Mouse (Mus musculus) midbrain, embryonic 10.5 days (tissue): ENCODE results near the gene Drd1. TPM values are rescaled to one million over a fixed set of nuclear protein-coding genes. Genes with fewer than 3 reads are reported as not detected.

ENCODE experiments used
- DNase-seq: peaks from one replicate; pipeline ENCODE4 v3.0.0-alpha.2; 2017; ENCODE audit warnings: low spot score
- H3K27ac ChIP-seq: fragments of 300-500 bp; sonication (generic); replicated peaks from 2 replicates; pipeline ENCODE4 v1.5.1; 2016; ENCODE audit warnings: mild to moderate bottlenecking
- H3K27me3 ChIP-seq: fragments of 300-500 bp; sonication (generic); 2 replicates; pipeline ENCODE4 v1.6.1; 2016; ENCODE audit warnings: low read depth, mild to moderate bottlenecking; ENCODE audit not compliant: poor library complexity, severe bottlenecking
- H3K36me3 ChIP-seq: fragments of 300-500 bp; sonication (generic); 2 replicates; pipeline ENCODE4 v1.6.1; 2016; ENCODE audit warnings: mild to moderate bottlenecking, moderate library complexity
- H3K4me1 ChIP-seq: fragments of 300-500 bp; sonication (generic); 2 replicates; pipeline ENCODE4 v1.6.1; 2016
- H3K4me3 ChIP-seq: fragments of 300-500 bp; sonication (generic); 2 replicates; pipeline ENCODE4 v1.5.1; 2016; ENCODE audit warnings: mild to moderate bottlenecking, moderate library complexity
- H3K9me3 ChIP-seq: fragments of 300-500 bp; sonication (generic); replicated peaks from 2 replicates; pipeline ENCODE4 v1.6.1; 2016; ENCODE audit warnings: mild to moderate bottlenecking
- WGBS: fragments of 180-500 bp; shearing (Covaris S2); methylation state at CpG from one replicate; pipeline ENCODE4 v1.1.7; 2016; 5-methylcytosine and 5-hydroxymethylcytosine counted together
- polyA plus RNA-seq: library from polyadenylated mRNA; unstranded; fragments of >200 nt; fragmentation: Nextera tagmentation; extraction: Ambion mirVana; gene quantifications from 2 replicates; pipeline ENCODE4 v1.2.1, GENCODE M21; 2016

Gene Drd1
- polyA plus RNA-seq, 1 experiment from 2014 or later, result 0.26 TPM

DNA sequence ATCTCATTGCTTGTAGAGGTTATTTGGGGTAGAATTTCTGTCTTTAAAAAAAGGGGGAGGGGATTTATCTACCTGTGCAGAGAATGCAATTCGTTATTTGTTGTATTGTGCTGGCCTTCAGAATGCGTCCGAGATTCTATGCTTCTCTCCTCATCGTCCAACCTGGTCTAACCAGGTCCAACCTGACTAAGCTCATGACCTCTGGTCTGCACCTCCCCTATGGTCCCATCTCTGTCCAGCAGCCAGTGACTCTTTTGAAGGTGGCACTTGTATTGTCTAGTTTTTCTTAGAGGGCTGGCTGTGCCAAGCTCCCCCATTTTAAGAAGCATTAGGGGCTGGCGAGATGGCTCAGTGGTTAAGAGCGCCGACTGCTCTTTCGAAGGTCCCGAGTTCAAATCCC is 15.5 kb upstream of the Drd1 start:
- peaks cover 17% of the 10 kb centered on the region for H3K36me3 ChIP-seq
- no peak overlapping the region for H3K4me3 ChIP-seq
- 94% methylated on average over 9 of the region's 9 CpGs for WGBS
- no peak overlapping the region for H3K27ac ChIP-seq
- peaks cover 40% of the 10 kb centered on the region for H3K4me1 ChIP-seq
- H3K9me3 ChIP-seq, result no peaks in the 10 kb centered on the region
- peaks cover 17% of the 10 kb centered on the region for H3K27me3 ChIP-seq
- DNase-seq, result no peak

DNA sequence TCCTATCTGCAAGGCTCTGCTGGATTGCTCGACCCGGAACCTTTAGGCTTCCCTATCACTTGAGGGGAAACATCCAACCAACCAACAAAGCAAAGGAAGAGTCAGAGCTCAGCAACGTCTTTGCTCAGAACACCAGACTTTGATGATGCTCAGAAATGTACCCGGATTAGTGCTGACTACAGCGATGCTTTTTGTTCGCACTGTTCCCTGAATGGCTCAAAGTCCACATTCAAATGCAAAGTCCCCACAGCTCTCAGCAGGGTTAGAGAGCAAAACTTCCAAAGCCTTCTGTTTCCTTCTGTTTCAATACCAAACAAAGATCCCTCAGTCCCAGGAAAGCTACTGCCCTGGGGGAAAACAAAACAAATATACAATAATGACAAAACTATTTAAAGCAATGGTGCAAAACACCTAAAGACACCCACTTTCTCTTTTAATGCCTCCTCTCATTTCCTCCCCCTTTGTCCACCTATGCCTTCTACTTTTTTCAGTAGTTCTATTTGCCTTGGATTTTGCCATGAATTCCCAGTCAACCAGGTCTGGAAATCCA is 12.2 kb upstream of the Drd1 start:
- Histone ChIP-seq H3K27ac (peak overlapping the region; percentile 75), H3K9me3 (no peaks in the 10 kb centered on the region), H3K4me3 (0 out of 2 replicates have a peak overlapping the region, but pooled peaks have one; percentile 2), H3K4me1 (peaks cover 29% of the 10 kb centered on the region), H3K36me3 (no peaks in the 10 kb centered on the region), H3K27me3 (peaks cover 41% of the 10 kb centered on the region)
- WGBS, result 11% methylated on average over 6 of the region's 6 CpGs
- peak; percentile 43 for DNase-seq

DNA sequence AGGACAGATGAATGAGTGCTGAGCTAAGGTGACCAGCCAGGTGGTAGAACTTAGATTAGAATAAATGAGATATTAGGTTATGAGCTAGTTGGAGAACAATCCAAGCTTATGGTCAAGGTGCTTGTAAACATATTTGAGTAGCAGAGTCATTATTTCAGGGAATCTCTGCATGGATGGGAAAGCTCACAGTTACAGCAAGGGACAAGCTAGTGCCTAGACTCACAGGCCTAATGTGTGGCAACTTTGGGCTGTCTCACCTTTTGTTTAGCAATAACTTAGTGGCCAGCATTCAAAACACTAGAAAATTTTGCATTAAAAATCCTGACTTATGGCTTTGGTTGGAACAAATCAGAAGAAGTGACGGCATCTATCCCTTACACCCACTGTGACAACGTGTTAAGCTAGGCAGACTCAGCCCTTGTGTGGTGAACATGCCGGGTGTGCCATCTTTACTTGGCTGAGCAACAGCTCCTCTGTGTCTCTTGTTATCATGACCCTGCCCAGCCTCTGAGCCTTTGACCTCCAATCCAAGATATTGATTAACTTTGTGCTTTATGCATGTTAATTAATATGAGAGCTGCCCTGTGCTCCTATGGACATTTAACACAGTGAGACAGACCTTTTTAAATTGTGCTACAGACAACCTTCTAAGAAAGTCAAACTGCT is 10.7 kb upstream of the Drd1 start:
- no peak overlapping the region for H3K27ac ChIP-seq
- H3K4me3 ChIP-seq, result no peak overlapping the region
- WGBS, result 88% methylated on average over 3 of the region's 3 CpGs
- no peaks in the 10 kb centered on the region for H3K9me3 ChIP-seq
- peaks cover 20% of the 10 kb centered on the region for H3K4me1 ChIP-seq
- H3K36me3 ChIP-seq, result no peaks in the 10 kb centered on the region
- no peak for DNase-seq
- H3K27me3 ChIP-seq, result peaks cover 41% of the 10 kb centered on the region

GRCm38 (mm10) chr13:54063292-54063691 is 7.8 kb upstream of the Drd1 start:
- H3K27ac ChIP-seq, result no peak overlapping the region
- H3K9me3 ChIP-seq, result no peaks in the 10 kb centered on the region
- no peak for DNase-seq
- peaks cover 13% of the 10 kb centered on the region for H3K4me1 ChIP-seq
- H3K27me3 ChIP-seq, result peaks cover 33% of the 10 kb centered on the region
- H3K36me3 ChIP-seq, result no peaks in the 10 kb centered on the region
- H3K4me3 ChIP-seq, result no peak overlapping the region
- under 1% methylated on average over 3 of the region's 3 CpGs for WGBS

DNA sequence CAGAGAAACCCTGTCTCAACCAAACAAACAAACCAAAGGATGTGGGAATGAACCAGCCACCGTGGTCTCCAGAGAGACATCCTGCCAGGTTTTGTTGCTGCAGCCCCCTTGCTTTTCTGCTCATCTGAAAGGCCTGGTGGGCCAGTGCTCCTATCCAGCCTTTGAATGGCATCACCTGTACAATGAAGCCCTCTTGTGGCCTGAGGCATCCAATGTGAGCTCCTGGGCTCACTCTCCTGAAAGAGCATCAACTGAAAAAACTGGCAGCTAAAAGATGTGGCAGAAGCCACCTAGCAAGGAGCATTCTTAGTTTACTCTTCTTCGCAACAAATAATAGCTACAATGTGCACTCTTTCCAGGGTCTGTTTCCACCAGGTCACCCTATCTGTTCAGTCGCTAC is 6.6 kb upstream of the Drd1 start:
- no peak overlapping the region for H3K27ac ChIP-seq
- H3K4me1 ChIP-seq, result peaks cover under 1% of the 10 kb centered on the region; the same call in 1 of the 2 replicates
- DNase-seq, result no peak
- WGBS, result 91% methylated on average over 3 of the region's 3 CpGs
- H3K27me3 ChIP-seq, result peaks cover 39% of the 10 kb centered on the region
- H3K9me3 ChIP-seq, result no peaks in the 10 kb centered on the region
- H3K36me3 ChIP-seq, result no peaks in the 10 kb centered on the region
- H3K4me3 ChIP-seq, result no peak overlapping the region

GRCm38 (mm10) chr13:54054962-54055361 is 543 bp downstream of the Drd1 start:
- no peaks in the 10 kb centered on the region for H3K9me3 ChIP-seq
- peak overlapping the region; percentile 73 for H3K4me3 ChIP-seq
- peaks cover 30% of the 10 kb centered on the region for H3K4me1 ChIP-seq
- H3K36me3 ChIP-seq, result no peaks in the 10 kb centered on the region
- WGBS, result 1% methylated on average over 20 of the region's 20 CpGs
- peak overlapping the region; percentile 61; the same call in 1 of the 2 replicates for H3K27ac ChIP-seq
- DNase-seq, result peak; percentile 48
- peaks cover 56% of the 10 kb centered on the region for H3K27me3 ChIP-seq

DNA sequence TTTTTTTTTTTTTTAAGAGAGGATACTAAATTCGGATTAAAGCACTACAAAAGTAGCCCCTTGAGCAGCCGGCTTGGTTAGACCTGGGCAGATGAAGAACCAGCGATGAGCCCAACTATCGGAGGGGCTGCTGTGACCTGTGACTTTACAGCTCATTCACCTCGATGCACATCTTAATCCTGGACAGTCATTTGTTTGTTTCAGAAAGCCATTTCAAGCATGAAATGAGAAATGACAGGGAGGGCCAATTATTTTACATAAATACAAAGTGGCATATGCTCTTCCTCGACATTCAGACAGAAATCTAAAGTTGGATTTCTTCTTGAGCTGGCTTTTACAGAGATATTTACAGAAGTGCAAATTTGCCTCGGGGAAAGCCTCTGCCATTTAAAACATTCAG is 3.9 kb downstream of the Drd1 start:
- H3K9me3 ChIP-seq, result no peaks in the 10 kb centered on the region
- no peak overlapping the region for H3K27ac ChIP-seq
- peaks cover 35% of the 10 kb centered on the region for H3K4me1 ChIP-seq
- no peak overlapping the region for H3K4me3 ChIP-seq
- DNase-seq, result no peak
- no peaks in the 10 kb centered on the region for H3K36me3 ChIP-seq
- WGBS, result 47% methylated on average over 7 of the region's 7 CpGs
- peaks cover 40% of the 10 kb centered on the region for H3K27me3 ChIP-seq

- Histone ChIP-seq H3K27ac (no peak overlapping the region), H3K27me3 (peaks cover 15% of the 10 kb centered on the region), H3K4me1 (peaks cover 17% of the 10 kb centered on the region), H3K4me3 (no peak overlapping the region), H3K36me3 (no peaks in the 10 kb centered on the region), H3K9me3 (no peaks in the 10 kb centered on the region)
- DNase-seq, result no peak
- 79% methylated on average over 7 of the region's 7 CpGs for WGBS
Observed at GRCm38 (mm10) chr13:54048679-54049352, 6.7 kb downstream of the Drd1 start.

DNA sequence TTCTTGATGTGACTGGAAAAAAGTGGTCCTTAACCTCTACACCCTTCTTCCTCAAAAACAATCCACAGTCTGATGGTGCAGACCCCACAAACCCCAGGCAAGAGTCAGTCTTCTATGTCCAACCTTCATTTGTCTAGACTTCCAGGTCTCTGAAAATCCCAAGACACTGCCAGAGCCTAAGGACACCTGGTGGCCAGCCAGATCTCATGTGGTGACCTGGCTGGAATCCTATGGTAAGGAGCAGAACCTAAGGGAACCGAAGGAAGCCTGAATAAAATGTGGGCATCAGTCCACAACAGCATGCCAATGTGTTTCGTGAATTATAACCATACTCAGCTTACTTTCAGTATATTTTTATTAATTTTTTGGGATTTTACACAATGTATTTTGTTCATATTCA is 15.2 kb downstream of the Drd1 start:
- H3K4me1 ChIP-seq, result 0 out of 2 replicates have a peak, but pooled peaks cover 2% of the 10 kb centered on the region
- 89% methylated on average over 2 of the region's 2 CpGs for WGBS
- no peak for DNase-seq

GRCm38 (mm10) chr13:54037936-54038335 is 17.6 kb downstream of the Drd1 start:
- H3K9me3 ChIP-seq, result no peaks in the 10 kb centered on the region
- 0 out of 2 replicates have a peak, but pooled peaks cover 2% of the 10 kb centered on the region for H3K4me1 ChIP-seq
- no peak for DNase-seq
- no peak overlapping the region for H3K4me3 ChIP-seq
- no peak overlapping the region for H3K27ac ChIP-seq
- H3K36me3 ChIP-seq, result no peaks in the 10 kb centered on the region
- no peaks in the 10 kb centered on the region for H3K27me3 ChIP-seq
- WGBS, result 91% methylated on average over 4 of the region's 4 CpGs

More for the DNA sequence above, 15.2 kb downstream of the Drd1 start:
- Histone ChIP-seq H3K27ac (no peak overlapping the region), H3K27me3 (no peaks in the 10 kb centered on the region), H3K36me3 (no peaks in the 10 kb centered on the region), H3K4me3 (no peak overlapping the region), H3K9me3 (no peaks in the 10 kb centered on the region)

DNA sequence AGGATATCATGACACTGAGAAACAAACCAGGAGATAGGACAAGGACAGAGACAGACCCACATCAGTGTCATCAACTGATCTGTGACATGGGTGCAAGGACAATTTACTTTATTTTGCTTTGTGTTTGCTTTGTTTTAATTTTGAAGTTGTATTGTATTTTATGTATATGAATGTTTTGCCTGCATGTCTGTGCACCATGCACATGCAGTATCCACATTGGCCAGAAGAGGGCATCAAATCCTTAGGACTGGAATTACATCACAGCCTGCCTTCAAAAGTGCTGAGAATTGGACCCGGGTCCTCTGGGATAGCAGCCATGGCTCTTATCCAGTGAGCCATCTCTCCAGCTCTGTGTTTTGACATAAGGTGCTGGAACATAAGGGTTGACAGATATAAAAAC is 20.0 kb downstream of the Drd1 start:
- H3K4me1 ChIP-seq, result no peaks in the 10 kb centered on the region
- 74% methylated on average over 1 of the region's 1 CpGs for WGBS
- no peak for DNase-seq

DNA sequence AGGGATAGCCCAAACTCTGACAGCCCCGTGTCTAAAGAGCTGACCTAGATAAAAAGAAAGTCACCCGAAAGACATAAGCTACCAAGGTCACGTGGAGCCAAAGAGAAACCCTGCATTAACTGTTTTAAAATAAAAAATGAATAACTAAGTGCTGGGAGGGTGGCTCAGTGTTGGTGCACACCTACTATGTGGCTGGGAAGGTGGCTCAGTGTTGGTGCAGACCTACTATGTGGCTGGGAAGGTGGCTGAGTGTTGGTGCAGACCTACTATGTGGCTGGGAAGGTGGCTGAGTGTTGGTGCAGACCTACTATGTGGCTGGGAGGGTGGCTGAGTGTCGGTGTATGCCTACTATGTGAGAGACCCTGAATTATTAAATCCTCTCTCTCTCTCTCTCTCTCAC is 21.9 kb downstream of the Drd1 start:
- 92% methylated on average over 4 of the region's 4 CpGs for WGBS
- Histone ChIP-seq H3K4me1 (no peaks in the 10 kb centered on the region), H3K9me3 (no peaks in the 10 kb centered on the region), H3K36me3 (no peaks in the 10 kb centered on the region), H3K27ac (no peak overlapping the region), H3K4me3 (no peak overlapping the region), H3K27me3 (no peaks in the 10 kb centered on the region)
- DNase-seq, result no peak

More for the DNA sequence above, 20.0 kb downstream of the Drd1 start:
- H3K9me3 ChIP-seq, result no peaks in the 10 kb centered on the region
- H3K36me3 ChIP-seq, result no peaks in the 10 kb centered on the region
- no peak overlapping the region for H3K4me3 ChIP-seq
- no peaks in the 10 kb centered on the region for H3K27me3 ChIP-seq
- no peak overlapping the region for H3K27ac ChIP-seq

- WGBS, result 91% methylated on average over 7 of the region's 7 CpGs
- Histone ChIP-seq H3K9me3 (no peaks in the 10 kb centered on the region), H3K27ac (no peak overlapping the region), H3K4me3 (no peak overlapping the region), H3K4me1 (no peaks in the 10 kb centered on the region), H3K27me3 (no peaks in the 10 kb centered on the region), H3K36me3 (no peaks in the 10 kb centered on the region)
- DNase-seq, result no peak
Observed at GRCm38 (mm10) chr13:54027079-54027478, 28.4 kb downstream of the Drd1 start.
